ENCODE assay signal across 10 mouse cellular contexts in the genomic region with DNA sequence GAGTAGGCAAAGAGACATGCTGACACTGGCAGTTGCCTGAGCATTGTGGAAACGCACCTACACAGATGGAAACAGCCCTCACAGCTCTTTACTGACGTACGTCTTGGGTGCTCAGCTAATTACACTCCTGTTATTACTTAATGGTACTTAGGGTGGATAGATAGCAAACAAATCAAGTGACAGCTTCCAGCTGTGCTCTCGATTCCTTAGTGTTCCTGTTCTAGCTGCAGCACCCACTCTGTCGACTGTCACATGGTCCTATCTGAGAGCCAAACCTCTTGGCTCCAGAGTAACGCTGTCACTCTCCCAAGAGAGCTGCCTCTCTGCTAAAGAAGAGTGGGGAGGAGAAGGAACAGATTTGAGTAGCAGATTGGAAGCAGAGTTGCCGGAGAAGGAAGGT.
DNase-seq lines count a peak whose midpoint lies in the region; ATAC-seq lines count a peak whose summit lies in the region.
"Had no signal": no experiment of that assay in that cellular context is flagged by ENCODE, and none has a peak within 500 bp of the region (broad histone marks: within the 10 kb centered on the region; RNA-seq: fewer than 3 reads in every experiment).

No protein-coding gene starts in this region.

- H3K4me3 ChIP-seq in heart, embryonic 16.5 days (ENCODE audit: low read length) = no peak overlapping the region
- H3K4me3 ChIP-seq in lung, embryonic 16.5 days (ENCODE audit: low read length) = no peak overlapping the region
- no peak overlapping the region for H3K4me3 ChIP-seq in forebrain, embryonic 11.5 days (ENCODE audit: low read depth, low read length)
- no peak overlapping the region for H3K4me3 ChIP-seq in midbrain, embryonic 13.5 days (replicated peaks)
- H3K4me3 ChIP-seq: erythroblast, embryonic 14.5 days; midbrain, embryonic 12.5 days had no signal

- H3K27ac ChIP-seq in heart, embryonic 16.5 days (ENCODE audit: low read length) = peak overlapping the region; percentile 60
- peak overlapping the region; percentile 62 for H3K27ac ChIP-seq in lung, embryonic 16.5 days (ENCODE audit: low read length)
- H3K27ac ChIP-seq in forebrain, embryonic 11.5 days (ENCODE audit: low read depth, low read length) = no peak overlapping the region
- H3K27ac ChIP-seq in midbrain, embryonic 13.5 days = no peak overlapping the region
- H3K27ac ChIP-seq: midbrain, embryonic 12.5 days had no signal

- no peak overlapping the region for H3K4me2 ChIP-seq in heart, embryonic 16.5 days (ENCODE audit: low read depth, low read length)
- H3K4me2 ChIP-seq in lung, embryonic 16.5 days (ENCODE audit: low read depth, low read length) = no peak overlapping the region
- no peak overlapping the region for H3K4me2 ChIP-seq in forebrain, embryonic 11.5 days (ENCODE audit: low read depth, low read length, severe bottlenecking)
- H3K4me2 ChIP-seq in midbrain, embryonic 13.5 days (replicated peaks) = no peak overlapping the region
- H3K4me2 ChIP-seq: midbrain, embryonic 12.5 days had no signal

- H3K36me3 ChIP-seq in heart, embryonic 16.5 days (ENCODE audit: control insufficient read depth, insufficient read depth) = no peaks in the 10 kb centered on the region; the same call in 1 of the 2 replicates
- H3K36me3 ChIP-seq in lung, embryonic 16.5 days (ENCODE audit: control insufficient read depth, insufficient read depth, low read length) = no peaks in the 10 kb centered on the region
- H3K36me3 ChIP-seq in forebrain, embryonic 11.5 days (ENCODE audit: control insufficient read depth, insufficient read depth, low read length) = no peaks in the 10 kb centered on the region
- no peaks in the 10 kb centered on the region for H3K36me3 ChIP-seq in midbrain, embryonic 13.5 days
- H3K36me3 ChIP-seq: midbrain, embryonic 12.5 days had no signal

- peak; percentile 59 for ATAC-seq in heart, embryonic 16.5 days (replicated peaks; ENCODE audit: extremely low read depth, insufficient read depth, low FRiP score)
- peak; percentile 91 for ATAC-seq in lung, embryonic 16.5 days (ENCODE audit: low read depth)
- ATAC-seq in forebrain, embryonic 11.5 days (replicated peaks; ENCODE audit: low FRiP score) = no peak
- no peak for ATAC-seq in midbrain, embryonic 13.5 days

- peaks cover 35% of the 10 kb centered on the region for H3K4me1 ChIP-seq in heart, embryonic 16.5 days (ENCODE audit: control insufficient read depth, insufficient read depth, low read length)
- peaks cover 26% of the 10 kb centered on the region for H3K4me1 ChIP-seq in lung, embryonic 16.5 days (replicated peaks; ENCODE audit: control insufficient read depth, insufficient read depth, low read length)
- H3K4me1 ChIP-seq in forebrain, embryonic 11.5 days (replicated peaks; ENCODE audit: control insufficient read depth, insufficient read depth, low read length) = no peaks in the 10 kb centered on the region
- H3K4me1 ChIP-seq in midbrain, embryonic 13.5 days (replicated peaks) = no peaks in the 10 kb centered on the region

- H3K9ac ChIP-seq in heart, embryonic 16.5 days (ENCODE audit: low read length) = no peak overlapping the region
- H3K9ac ChIP-seq in lung, embryonic 16.5 days (ENCODE audit: low read length) = no peak overlapping the region
- H3K9ac ChIP-seq in forebrain, embryonic 11.5 days (ENCODE audit: low read length) = no peak overlapping the region
- no peak overlapping the region for H3K9ac ChIP-seq in midbrain, embryonic 13.5 days (replicated peaks)
- H3K9ac ChIP-seq: midbrain, embryonic 12.5 days had no signal

- H3K9me3 ChIP-seq in heart, embryonic 16.5 days (replicated peaks; ENCODE audit: control insufficient read depth, low read length) = no peaks in the 10 kb centered on the region
- H3K9me3 ChIP-seq in lung, embryonic 16.5 days (ENCODE audit: control insufficient read depth, low read length) = no peaks in the 10 kb centered on the region
- H3K9me3 ChIP-seq in forebrain, embryonic 11.5 days (ENCODE audit: control insufficient read depth, low read length) = no peaks in the 10 kb centered on the region
- no peaks in the 10 kb centered on the region for H3K9me3 ChIP-seq in midbrain, embryonic 13.5 days
- H3K9me3 ChIP-seq: midbrain, embryonic 12.5 days had no signal

- 24% methylated on average over 7 of the region's 7 CpGs for WGBS in heart, embryonic 16.5 days
- WGBS in lung, embryonic 16.5 days = 17% methylated on average over 7 of the region's 7 CpGs
- WGBS in forebrain, embryonic 11.5 days = 86% methylated on average over 7 of the region's 7 CpGs
- WGBS in midbrain, embryonic 13.5 days = 81% methylated on average over 7 of the region's 7 CpGs

- DNase-seq in gastrocnemius, adult 18-20 months (ENCODE audit: low spot score) = peak; percentile 81
- no peak for DNase-seq in gastrocnemius, postnatal 10 days
- peak; percentile 46 to 60 for DNase-seq in adrenal gland, postnatal 36 days
- no peak for DNase-seq in forebrain, embryonic 11.5 days (ENCODE audit: low spot score)
- DNase-seq in testis, postnatal 14 days (ENCODE audit: low spot score) = no peak

- H3K27me3 ChIP-seq in heart, embryonic 16.5 days (ENCODE audit: control insufficient read depth, insufficient read depth, low read length) = no peaks in the 10 kb centered on the region
- H3K27me3 ChIP-seq in lung, embryonic 16.5 days (ENCODE audit: control insufficient read depth, insufficient read depth, low read depth, low read length) = no peaks in the 10 kb centered on the region
- H3K27me3 ChIP-seq in forebrain, embryonic 11.5 days (ENCODE audit: control insufficient read depth, insufficient read depth, low read length) = no peaks in the 10 kb centered on the region
- H3K27me3 ChIP-seq in midbrain, embryonic 13.5 days = no peaks in the 10 kb centered on the region
- H3K27me3 ChIP-seq: midbrain, embryonic 12.5 days had no signal

Comparison
In these comparisons a context has a peak if more than half of its experiments do, and no peak if none do; other contexts are left out.
1. DNase-seq: peak in gastrocnemius, adult 18-20 months (single experiment) and adrenal gland, postnatal 36 days (2 of 2); none in gastrocnemius, postnatal 10 days (single experiment), forebrain, embryonic 11.5 days (single experiment) and testis, postnatal 14 days (single experiment).
2. ATAC-seq: peak in heart, embryonic 16.5 days (single experiment) and lung, embryonic 16.5 days (single experiment); none in forebrain, embryonic 11.5 days (single experiment) and midbrain, embryonic 13.5 days (single experiment).
3. H3K27ac ChIP-seq: peak in heart, embryonic 16.5 days (single experiment) and lung, embryonic 16.5 days (single experiment); none in forebrain, embryonic 11.5 days (single experiment) and midbrain, embryonic 13.5 days (single experiment).